Mouse (Mus musculus) hindbrain, postnatal 0 days (tissue): ENCODE measurements around the gene H2-T22. TPM values are rescaled to one million over a fixed set of nuclear protein-coding genes. Genes with fewer than 3 reads are reported as not detected.
"Not testable (repeated sequence)": the region's sequence is repeated elsewhere in the genome, so short reads cannot be mapped to it uniquely, and the experiment has no call there.

Experiments used
- ATAC-seq: fragments of 200-750 bp; cut with Nextera tagmentation; 2 replicates; pipeline ENCODE4 v1.8.0; 2017; ENCODE audit warnings: mild to moderate bottlenecking, moderate TSS enrichment, moderate library complexity
- DNase-seq: peaks from one replicate; pipeline ENCODE4 v3.0.0-alpha.2; 2015; ENCODE audit warnings: low spot score
- H3K27ac ChIP-seq: fragments of 300-500 bp; sonication (generic); 2 replicates; pipeline ENCODE4 v1.5.1; 2014; ENCODE audit warnings: mild to moderate bottlenecking
- H3K27me3 ChIP-seq: fragments of 300-500 bp; sonication (generic); 2 replicates; pipeline ENCODE4 v1.6.1; 2014; ENCODE audit warnings: low read length, mixed read lengths; ENCODE audit not compliant: insufficient read depth
- H3K36me3 ChIP-seq: fragments of 300-500 bp; sonication (generic); 2 replicates; pipeline ENCODE4 v1.6.1; 2014; ENCODE audit warnings: low read length, mixed read lengths; ENCODE audit not compliant: insufficient read depth
- H3K4me1 ChIP-seq: fragments of 300-500 bp; sonication (generic); 2 replicates; pipeline ENCODE4 v1.6.1; 2014; ENCODE audit warnings: antibody characterized with exemption, low read length, mixed read lengths; ENCODE audit not compliant: insufficient read depth
- H3K4me2 ChIP-seq: fragments of 300-500 bp; sonication (generic); 2 replicates; pipeline ENCODE4 v1.6.1; 2014; ENCODE audit warnings: low read depth, mild to moderate bottlenecking, low read length, moderate library complexity, mixed read lengths
- H3K4me3 ChIP-seq: fragments of 300-500 bp; sonication (generic); 2 replicates; pipeline ENCODE4 v1.5.1; 2014; ENCODE audit warnings: low read length
- H3K9ac ChIP-seq: fragments of 300-500 bp; sonication (generic); replicated peaks from 2 replicates; pipeline ENCODE4 v1.6.1; 2014; ENCODE audit warnings: mild to moderate bottlenecking, low read length, moderate library complexity, mixed read lengths
- H3K9me3 ChIP-seq: fragments of 300-500 bp; sonication (generic); 2 replicates; pipeline ENCODE4 v1.6.1; 2016; ENCODE audit warnings: low read length, mixed read lengths
- CTCF ChIP-seq: IDR thresholded peaks from 2 replicates; pipeline ENCODE4 v1.5.1; 2016; ENCODE audit warnings: antibody characterized with exemption, control low read depth, low read depth
- WGBS: fragments of 180-500 bp; shearing (Covaris S2); extraction: QIAGEN DNeasy Blood & Tissue Kit; methylation state at CpG from one replicate; pipeline ENCODE4 v1.1.7; 2014; 5-methylcytosine and 5-hydroxymethylcytosine counted together
- polyA plus RNA-seq: library from polyadenylated mRNA; unstranded; fragments of >200 nt; fragmentation: Nextera tagmentation; extraction: Ambion mirVana; gene quantifications from 2 replicates; pipeline ENCODE4 v1.2.1, GENCODE M21; 2015
- total RNA-seq: library from RNA; depleted of rRNA; stranded (reverse); fragments of >200 nt; gene quantifications from 2 replicates; pipeline ENCODE4 v1.2.3, GENCODE M21; 2014; rRNA removed

Gene H2-T22
- total RNA-seq (10.0 and 15.4 TPM in 2 replicates), polyA plus RNA-seq (9.1 and 11.8 TPM in 2 replicates)

DNA sequence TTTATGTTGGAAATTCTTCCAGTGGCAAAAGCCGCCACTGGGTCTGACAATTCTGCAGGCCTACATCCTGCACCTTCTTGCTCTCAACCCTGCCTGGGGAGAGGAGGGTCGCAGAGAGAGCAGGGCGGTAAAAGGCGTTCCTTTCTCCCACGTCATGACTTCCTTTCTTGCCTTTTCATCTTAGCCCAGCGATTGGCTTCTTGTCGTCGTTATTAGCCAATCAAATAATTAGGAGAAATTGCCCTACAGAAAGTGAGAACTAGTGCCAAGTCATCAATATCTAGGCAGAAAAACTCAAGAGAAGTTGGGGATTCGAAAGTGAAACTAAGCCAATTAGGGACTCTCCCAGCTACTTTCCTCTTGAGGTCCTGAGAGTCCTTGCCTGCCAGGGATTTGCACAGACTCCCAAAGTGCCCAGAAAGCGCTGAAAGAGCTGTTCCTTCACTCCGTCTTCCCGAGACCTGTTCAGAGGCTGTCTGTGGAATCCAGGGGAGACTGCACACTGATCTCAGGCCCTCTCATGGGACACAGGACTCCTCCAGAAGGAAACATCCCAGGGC, at the start of gene H2-T22, which contains the start of gene Gm6034:
TSS of gene H2-T22 (minus strand) at position 138 of the 560 bp plus-strand sequence.
TSS of gene Gm6034 (plus strand) at position 352 of the 560 bp plus-strand sequence.
- Histone ChIP-seq H3K4me2 (peak within 1 kb of the TSS; percentile 61), H3K9ac (0 out of 2 replicates have a peak within 1 kb of the TSS, but pooled peaks have one; percentile 9), H3K4me3 (peak within 1 kb of the TSS; percentile 36)
- H3K27me3 ChIP-seq, H3K36me3 ChIP-seq, H3K4me1 ChIP-seq, H3K9me3 ChIP-seq, H3K27ac ChIP-seq: not testable (repeated sequence)
- DNase-seq (peak; percentile 94), ATAC-seq (peak; percentile 96)
- 2% methylated on average over 12 of the region's 12 CpGs for WGBS

- H3K9ac ChIP-seq, H3K9me3 ChIP-seq, ATAC-seq, H3K4me2 ChIP-seq, DNase-seq, H3K4me3 ChIP-seq, H3K27me3 ChIP-seq, H3K36me3 ChIP-seq, H3K4me1 ChIP-seq, H3K27ac ChIP-seq: not testable (repeated sequence)
- no CpG with 5 or more reads among the region's 2 CpGs for WGBS
Observed at GRCm38 (mm10) chr17:36091933-36092332, 49.4 kb upstream of the H2-T22 start.

DNA sequence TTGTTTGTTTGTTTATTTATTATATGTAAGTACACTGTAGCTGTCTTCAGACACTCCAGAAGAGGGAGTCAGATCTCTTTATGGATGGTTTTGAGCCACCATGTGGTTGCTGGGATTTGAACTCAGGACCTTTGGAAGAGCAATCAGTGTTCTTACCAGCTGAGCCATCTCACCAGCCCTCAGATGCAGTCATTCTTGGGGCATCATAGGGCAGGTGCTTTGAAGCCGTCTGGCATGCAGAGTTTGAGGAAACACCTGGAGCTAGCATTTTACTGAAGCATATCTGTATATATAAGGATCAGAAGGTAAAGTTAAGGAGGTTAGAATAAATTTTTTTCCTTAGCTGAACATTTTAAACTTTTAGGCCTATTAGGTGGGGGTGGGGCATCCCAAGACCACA, 43.4 kb upstream of the H2-T22 start:
- WGBS: 81% methylated on average over 1 of the region's 1 CpGs
- DNase-seq: not testable (repeated sequence)

GRCm38 (mm10) chr17:36083870-36084451, 41.4 kb upstream of the H2-T22 start:
- peak overlapping the region; percentile 91 for H3K4me2 ChIP-seq
- no peaks in the 10 kb centered on the region for H3K4me1 ChIP-seq
- under 1% methylated on average over 33 of the region's 42 CpGs for WGBS
- peak overlapping the region; percentile 56 for H3K9ac ChIP-seq
- H3K36me3 ChIP-seq: no peaks in the 10 kb centered on the region
- peak; percentile 61; the same call in 1 of the 2 replicates for ATAC-seq
- H3K9me3 ChIP-seq: no peaks in the 10 kb centered on the region
- TF ChIP-seq CTCF: no peak
- H3K27me3 ChIP-seq: no peaks in the 10 kb centered on the region
- peak overlapping the region; percentile 51 for H3K4me3 ChIP-seq
- H3K27ac ChIP-seq: no peak overlapping the region
- DNase-seq: no peak

More for the DNA sequence above, 43.4 kb upstream of the H2-T22 start:
- H3K4me1 ChIP-seq, ATAC-seq, H3K4me2 ChIP-seq, H3K9ac ChIP-seq, H3K9me3 ChIP-seq, H3K36me3 ChIP-seq, H3K4me3 ChIP-seq, H3K27ac ChIP-seq, H3K27me3 ChIP-seq: not testable (repeated sequence)

- no peaks in the 10 kb centered on the region for H3K36me3 ChIP-seq
- H3K4me3 ChIP-seq: peak overlapping the region; percentile 51
- H3K4me2 ChIP-seq: peak overlapping the region; percentile 91
- ATAC-seq (peak; percentile 81), DNase-seq (peak; percentile 49)
- no peak for TF ChIP-seq CTCF
- H3K9me3 ChIP-seq: no peaks in the 10 kb centered on the region
- peak overlapping the region; percentile 56 for H3K9ac ChIP-seq
- H3K4me1 ChIP-seq: no peaks in the 10 kb centered on the region
- no peaks in the 10 kb centered on the region for H3K27me3 ChIP-seq
- under 1% methylated on average over 46 of the region's 46 CpGs for WGBS
- H3K27ac ChIP-seq: no peak overlapping the region
Observed at GRCm38 (mm10) chr17:36083266-36083869, 40.8 kb upstream of the H2-T22 start.

DNA sequence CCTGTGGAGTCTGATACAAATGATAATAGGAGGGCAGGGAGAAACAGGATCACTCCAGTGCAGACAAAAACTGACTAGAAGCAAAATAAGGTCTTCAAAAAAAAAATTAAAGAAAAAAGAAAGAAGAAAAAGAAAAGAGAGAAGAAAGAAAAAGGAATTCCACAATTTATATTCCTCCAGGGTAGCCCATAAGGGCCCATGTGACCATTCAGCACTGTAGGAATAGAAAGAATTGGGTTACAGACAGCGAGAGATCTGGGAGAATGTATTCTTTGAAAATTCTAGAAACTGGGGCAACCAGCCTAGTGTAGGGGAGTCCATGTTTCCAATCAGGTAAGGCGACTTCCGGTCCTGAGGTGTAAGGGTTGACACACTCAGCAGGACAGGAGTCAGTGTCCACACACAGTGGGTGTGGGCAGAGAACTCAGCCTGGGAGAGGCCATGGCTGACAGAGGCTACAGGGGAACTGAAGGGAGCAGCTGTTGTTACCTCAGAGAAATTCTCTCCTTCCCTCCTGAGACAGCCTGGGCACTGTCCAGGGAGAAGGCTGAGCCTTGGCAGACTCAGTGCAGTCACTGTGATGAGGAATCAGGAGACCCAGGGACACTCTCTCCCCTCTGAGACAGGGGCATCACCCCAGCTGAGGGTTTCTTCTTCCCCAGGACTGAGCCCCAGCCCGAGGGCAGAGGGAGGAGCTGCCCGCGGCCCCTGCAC, 40.1 kb upstream of the H2-T22 start:
- H3K9ac ChIP-seq: peak overlapping the region; percentile 56; the same call in 1 of the 2 replicates
- H3K27me3 ChIP-seq, H3K9me3 ChIP-seq, H3K27ac ChIP-seq, H3K4me1 ChIP-seq, DNase-seq, H3K36me3 ChIP-seq: not testable (repeated sequence)
- 34% methylated on average over 5 of the region's 6 CpGs for WGBS
- H3K4me2 ChIP-seq: peak overlapping the region; percentile 91
- 0 out of 2 replicates have a peak, but pooled peaks have one; percentile 22 for ATAC-seq
- H3K4me3 ChIP-seq: peak overlapping the region; percentile 51

- not testable (repeated sequence) for DNase-seq, ATAC-seq, H3K4me2 ChIP-seq, H3K9ac ChIP-seq, H3K4me3 ChIP-seq, H3K9me3 ChIP-seq, H3K27ac ChIP-seq, H3K36me3 ChIP-seq, H3K4me1 ChIP-seq, H3K27me3 ChIP-seq
Observed at GRCm38 (mm10) chr17:36081901-36082300, 39.4 kb upstream of the H2-T22 start.
